Mouse (Mus musculus) kidney, adult 8-10 months (tissue): ENCODE data around the gene Dusp13.
A peak's percentile ranks its signal among the peaks of the same experiment; 100 is the strongest.

Source experiments
- DNase-seq, 2 experiments: peaks; one replicate each; pipeline ENCODE4 v3.0.0; 2022

The Dusp13 gene

GRCm38 (mm10) chr14:21750881-21751542 lies at the start of gene Dusp13:
Gene Dusp13, minus strand, starts transcription at chr14:21751181.
- peak; percentile 70 to 78 for DNase-seq

DNA sequence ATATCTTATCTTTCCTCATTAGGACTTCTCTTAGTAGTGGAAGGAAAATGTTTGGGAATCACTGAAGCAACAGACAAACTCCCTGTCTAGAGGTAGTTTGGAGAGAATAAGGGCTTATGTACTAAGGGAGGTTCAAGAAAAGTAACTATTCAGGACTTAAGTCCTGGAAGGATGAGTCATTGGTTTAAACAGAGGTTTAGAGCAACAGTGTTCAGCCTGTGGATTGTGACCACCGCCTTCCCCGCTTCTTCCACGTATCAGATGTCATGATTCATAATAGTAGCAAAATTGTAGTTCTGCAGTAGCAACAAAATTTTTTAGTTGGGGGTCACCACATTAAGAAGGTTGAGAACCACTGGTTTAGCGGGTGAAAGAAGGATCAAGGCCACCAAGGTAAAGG lies 49.7 kb upstream of the Dusp13 start:
- DNase-seq = no peak

DNA sequence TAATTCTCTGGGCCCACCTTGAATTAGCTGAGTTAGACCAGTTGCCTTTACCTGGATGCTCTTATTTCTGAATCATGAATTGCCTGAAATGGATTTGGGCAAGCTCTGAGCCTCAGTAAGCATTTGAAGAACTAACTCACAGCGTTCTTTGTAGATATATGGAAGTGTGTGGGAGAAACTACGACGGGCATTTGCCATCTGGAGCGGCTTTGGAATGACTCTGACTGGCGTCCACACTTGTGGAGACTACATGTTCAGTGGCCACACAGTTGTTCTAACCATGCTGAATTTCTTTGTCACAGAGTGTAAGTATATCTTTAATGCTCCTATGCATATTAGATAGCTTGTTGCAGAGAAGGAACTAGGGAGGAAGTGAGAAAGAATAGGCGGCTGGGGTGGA lies 41.3 kb upstream of the Dusp13 start:
- DNase-seq = no peak

- DNase-seq = no peak
Observed at GRCm38 (mm10) chr14:21791722-21792121, 40.7 kb upstream of the Dusp13 start.

DNA sequence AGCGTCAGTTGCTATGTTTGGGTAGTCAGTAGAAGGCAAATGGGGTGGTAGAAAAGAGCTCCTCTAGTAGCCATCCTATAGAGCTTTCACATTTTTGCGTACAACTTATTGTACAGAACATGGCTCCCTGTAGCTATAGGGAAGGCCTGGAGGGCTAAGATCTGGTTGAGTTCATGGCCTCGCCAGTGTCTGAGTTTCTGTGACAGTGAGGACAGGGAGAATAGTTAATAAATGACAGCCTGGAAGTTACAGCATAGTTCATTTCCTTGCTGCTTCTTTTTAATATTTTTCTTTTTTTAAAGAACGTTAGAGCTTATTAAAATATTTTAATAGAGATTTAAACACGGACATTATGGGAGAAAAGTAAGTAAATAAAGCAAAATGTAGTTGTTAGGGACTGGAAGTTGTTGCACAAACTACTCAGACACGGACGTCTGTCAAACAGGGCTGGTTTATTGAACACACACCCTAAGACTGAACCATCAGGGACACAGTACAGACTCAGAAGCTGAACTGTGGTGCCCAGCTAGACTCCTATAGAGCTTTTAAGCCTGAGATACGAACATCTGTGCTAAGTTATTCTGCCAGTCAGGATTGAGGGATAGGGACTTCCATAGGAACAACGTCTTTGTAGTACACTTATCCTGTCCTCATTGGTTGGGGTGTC lies 39.7 kb upstream of the Dusp13 start:
- no peak for DNase-seq

GRCm38 (mm10) chr14:21788121-21788520 lies 37.1 kb upstream of the Dusp13 start:
- DNase-seq = no peak

- peak; percentile 39 to 56 for DNase-seq
Observed at GRCm38 (mm10) chr14:21787374-21787773, 36.4 kb upstream of the Dusp13 start.

DNA sequence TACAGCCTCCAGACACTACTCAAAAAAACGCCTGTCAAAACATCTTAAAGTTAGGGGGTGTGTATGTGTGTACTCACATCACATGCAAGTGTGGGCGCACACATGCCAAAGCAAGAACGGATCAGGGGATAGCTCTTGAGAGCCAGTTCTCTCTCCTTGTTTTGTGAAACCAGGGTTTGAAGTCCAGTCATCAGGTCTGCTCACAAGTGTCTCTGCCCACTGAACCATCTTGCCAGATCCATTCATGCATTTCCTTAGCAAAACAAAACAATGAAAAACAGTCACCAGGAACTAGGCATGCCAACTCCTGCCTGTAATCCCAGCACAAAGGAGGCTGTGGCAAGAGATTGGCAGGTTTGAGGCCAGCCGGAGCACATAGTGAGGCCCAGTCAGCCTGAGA lies 35.5 kb upstream of the Dusp13 start:
- DNase-seq = peak; percentile 63 to 71

- DNase-seq = peak in 1 of 2 experiments; percentile 35
Observed at GRCm38 (mm10) chr14:21776201-21776600, 25.2 kb upstream of the Dusp13 start.

DNA sequence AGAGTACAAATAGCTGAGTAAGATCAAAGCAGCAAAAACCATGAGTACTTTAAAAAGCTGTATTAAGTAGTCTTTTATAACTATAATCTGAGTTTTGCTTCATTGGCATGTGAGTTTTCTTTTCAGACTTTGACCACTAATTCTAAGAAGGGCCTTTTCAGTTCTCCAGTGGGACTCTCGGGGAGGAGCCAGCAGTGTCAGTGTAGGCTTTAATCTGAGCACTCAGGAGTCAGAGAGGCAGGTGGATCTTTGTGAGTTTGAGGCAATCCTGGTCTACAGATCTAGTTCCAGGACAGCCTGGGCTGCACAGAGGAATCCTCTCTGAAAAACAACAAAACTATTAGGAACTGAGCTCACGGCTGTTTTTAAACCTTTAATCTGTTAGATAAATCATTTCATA lies 23.0 kb upstream of the Dusp13 start:
- peak in 1 of 2 experiments; percentile 47 for DNase-seq

DNA sequence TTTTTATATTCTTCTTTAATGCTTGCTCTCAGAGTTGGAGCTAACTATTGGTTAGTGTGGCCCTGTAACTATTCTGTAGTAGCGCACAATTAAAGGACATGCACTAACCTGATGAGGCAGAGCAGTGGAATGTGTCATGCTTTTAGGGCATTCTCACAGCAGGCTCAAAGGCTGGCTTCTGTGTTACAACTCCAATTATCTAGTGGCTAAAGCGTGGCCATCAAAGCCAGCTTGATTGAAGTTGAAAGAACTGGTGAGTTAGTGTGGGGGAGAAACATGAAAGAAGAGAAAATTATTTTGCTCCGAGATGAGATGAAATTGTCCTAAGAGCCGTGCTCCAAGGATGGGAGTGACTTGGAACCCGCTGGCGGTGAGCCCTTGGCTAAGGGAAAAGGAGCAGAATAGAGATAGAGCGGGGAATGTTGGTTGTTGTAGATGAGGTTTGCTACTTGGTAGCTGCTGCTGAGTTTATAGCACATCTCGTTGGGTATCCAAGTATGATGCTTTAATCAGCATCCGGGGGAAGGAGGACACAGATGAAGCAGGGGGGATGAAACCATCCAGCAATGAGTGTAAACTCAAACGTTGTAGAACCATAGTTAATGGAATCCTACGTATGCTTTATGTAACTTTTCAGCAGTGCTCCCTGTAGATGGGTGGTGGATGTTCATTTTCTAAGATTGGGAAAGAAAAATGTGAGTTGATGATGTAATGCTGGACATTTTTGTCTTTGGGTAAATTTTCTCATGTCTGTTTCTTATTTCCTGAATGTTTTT lies 21.7 kb upstream of the Dusp13 start:
- no peak for DNase-seq

GRCm38 (mm10) chr14:21766398-21766958 lies 15.5 kb upstream of the Dusp13 start:
- no peak for DNase-seq

DNA sequence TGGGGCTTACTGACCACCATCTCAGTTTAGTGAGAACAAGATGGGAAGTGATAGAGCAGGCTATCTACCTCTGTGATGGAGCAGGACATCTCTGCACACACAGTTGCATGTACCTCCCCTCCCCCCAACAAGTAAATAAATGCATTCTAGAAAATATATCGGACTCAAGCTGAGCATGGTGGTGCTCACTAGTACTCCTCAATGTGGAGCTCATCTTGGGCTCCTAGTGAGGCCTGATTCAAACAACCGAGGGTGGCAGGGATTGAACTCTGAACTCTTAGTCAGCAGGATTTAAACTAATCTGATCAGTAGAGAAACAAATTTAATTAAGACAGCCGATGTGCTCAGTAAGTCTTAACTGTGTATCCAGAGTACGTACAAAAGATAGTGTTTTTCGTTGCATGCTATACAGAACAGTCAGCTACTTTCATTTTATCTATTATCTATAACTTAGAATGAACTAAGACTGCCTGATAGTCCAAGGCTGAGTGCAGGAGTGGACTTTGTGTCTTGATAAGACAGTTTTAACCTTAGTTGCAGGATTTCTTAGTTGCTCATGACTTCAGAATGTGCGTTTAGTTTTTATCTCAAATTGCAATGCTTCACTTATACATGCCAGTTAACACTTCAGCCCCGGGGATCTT lies 14.9 kb upstream of the Dusp13 start:
- DNase-seq = no peak

DNA sequence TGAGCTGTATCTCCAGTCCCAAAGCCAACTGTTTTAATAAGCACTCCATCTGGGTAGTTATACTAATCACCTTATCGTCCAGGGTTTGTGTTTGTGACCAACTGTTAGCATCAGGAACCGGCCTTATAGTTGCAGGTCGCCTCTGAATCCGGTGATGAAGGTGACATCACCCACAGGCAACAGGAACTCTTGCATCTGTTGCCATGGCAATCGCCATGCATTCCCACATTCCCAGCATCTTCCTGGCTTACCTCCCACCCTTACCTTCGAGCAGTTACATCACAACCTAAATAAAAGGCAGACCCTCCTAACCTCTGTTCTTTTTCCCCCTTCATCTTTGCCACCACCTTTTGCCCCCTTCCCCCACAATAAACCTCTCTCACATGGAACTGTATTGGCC lies 13.7 kb upstream of the Dusp13 start:
- DNase-seq = no peak

DNA sequence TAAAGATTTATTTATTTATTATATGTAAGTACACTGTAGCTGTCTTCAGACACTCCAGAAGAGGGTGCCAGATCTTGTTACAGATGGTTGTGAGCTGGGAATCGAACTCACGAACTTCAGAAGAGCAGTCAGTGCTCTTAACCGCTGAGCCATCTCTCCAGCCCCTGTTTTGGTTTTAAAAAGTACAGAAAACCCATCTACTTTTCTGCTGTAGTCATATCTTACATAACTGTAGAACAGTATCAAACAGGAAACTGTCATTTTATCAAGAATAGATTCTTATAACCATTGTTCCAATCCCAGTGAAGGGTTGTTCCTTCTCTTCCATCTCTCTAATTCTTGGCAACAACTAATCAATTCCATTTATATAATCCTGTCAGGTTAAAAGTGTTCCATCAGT lies 12.8 kb upstream of the Dusp13 start:
- DNase-seq = no peak

DNA sequence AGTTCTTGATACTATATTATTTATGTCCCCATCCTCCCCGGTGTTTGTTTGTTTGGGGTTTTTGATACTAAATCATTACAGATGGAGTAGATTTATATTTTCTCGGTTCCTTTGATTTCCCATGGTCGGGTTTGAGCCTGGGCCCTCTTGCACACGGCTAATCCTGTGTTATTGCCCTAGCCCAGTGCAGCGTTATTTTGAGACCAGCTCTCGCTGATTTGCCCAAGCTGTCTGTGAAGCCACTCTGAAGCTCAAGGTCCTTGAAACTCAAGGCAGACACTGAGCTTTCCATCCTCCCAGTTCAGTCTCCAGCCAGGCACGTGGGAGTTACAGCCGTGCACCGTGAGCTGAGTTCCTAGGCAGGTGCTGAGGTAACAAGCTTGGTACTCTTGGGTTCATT lies 10.6 kb upstream of the Dusp13 start:
- DNase-seq = no peak

DNA sequence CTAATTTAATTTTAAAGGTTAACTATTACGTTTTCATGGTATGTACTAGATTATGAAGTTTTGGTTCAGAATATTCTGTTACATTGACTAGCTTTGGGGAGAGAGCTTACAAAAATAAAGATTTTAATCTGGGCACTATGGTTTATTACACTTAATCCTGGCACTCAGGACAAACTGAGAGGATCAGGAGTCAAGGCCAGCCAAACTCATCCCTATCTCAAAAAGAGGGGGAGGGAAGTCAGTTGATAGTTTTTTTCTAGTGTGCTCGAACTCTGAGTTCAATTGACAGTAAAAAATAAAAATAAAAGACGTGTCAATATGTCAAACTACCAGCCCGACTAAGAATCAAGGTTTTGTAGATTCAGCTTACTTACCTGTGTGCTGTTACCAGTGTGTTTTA lies 2.4 kb upstream of the Dusp13 start:
- DNase-seq = no peak

- DNase-seq = no peak
Observed at GRCm38 (mm10) chr14:21752411-21752810, 1.4 kb upstream of the Dusp13 start.

DNA sequence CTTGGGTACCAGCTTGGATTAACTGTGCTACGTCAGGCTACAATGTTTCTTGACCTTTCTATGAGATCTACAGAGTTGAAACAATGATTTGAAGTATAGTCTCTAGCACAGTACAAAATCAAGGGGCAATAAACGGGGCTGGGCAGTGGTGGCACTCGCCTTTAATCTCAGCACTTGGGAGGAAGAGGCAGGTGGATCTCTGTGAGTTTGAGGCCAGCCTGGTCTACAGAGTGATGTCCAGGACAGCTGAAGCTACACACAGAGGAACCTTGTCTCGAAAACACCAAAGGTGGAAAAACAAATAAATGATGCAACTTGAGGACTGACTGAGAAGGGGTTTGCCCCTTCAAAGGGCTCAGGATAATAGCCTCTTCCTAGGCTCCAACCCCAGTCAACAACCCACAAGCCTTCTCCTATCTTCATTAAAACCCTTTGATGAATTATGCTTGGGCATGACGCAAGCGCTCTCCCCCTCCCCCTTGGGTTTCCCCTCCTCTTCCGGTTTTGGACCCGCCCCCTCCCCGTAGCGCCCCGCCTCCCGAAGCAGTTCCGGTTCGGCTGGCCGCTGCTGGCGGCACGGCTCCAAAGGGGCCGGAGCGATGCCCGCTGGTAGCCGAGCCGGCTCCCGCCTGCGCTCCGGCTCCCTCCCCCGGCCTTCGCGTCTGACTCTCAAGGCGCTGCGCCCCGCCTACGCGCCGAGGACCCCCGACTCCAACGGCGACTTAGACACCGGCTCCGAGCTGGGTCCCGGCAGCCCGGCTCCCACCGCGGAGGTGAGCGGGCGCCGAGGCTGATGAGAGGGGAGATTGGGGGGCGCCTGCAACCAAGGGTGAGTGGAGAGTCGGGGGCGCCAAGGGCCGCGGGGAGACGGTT lies 737 bp downstream of the Dusp13 start, which contains the start of gene Samd8:
Samd8 (plus strand) TSS at position 524 of the 873 bp plus-strand sequence.
- peak; percentile 77 to 81 for DNase-seq

GRCm38 (mm10) chr14:21748142-21748870 lies 2.7 kb downstream of the Dusp13 start:
- peak in 1 of 2 experiments; percentile 71 for DNase-seq
